Mouse (Mus musculus) layer of hippocampus, postnatal 10 days (tissue): ENCODE results near the gene Kctd14. TPM values are rescaled to one million over a fixed set of nuclear protein-coding genes. Genes with fewer than 3 reads are reported as not detected.

Experiments used
- total RNA-seq, 2 experiments: library from RNA; stranded (reverse); gene quantifications; 2 replicates each; pipeline ENCODE4 v1.2.3; 2021

The Kctd14 gene
- total RNA-seq, 2 experiments from 2014 or later, result 2.1 to 3.1 TPM

Other genes with a start within 250 kb of the Kctd14 start
- gene Usp35, start 119.3 kb upstream of the Kctd14 start, total RNA-seq, result 10 to 100 TPM; 10.8 to 14.0 TPM
- gene Kctd21, start 119.0 kb upstream of the Kctd14 start, total RNA-seq, result 1 to 10 TPM; 6.9 to 8.9 TPM
- 10 to 100 TPM; 10.6 to 11.3 TPM for gene Alg8, start 79.7 kb upstream of the Kctd14 start, total RNA-seq
- 100 to 1,000 TPM; 270 to 275 TPM for gene Ndufc2, start 51.3 kb upstream of the Kctd14 start, total RNA-seq
- 10 to 100 TPM; 16.9 to 19.7 TPM for gene Thrsp, start 33.6 kb upstream of the Kctd14 start, total RNA-seq
- gene Ints4, start 29.6 kb downstream of the Kctd14 start, total RNA-seq, result 10 to 100 TPM; 27.5 to 30.1 TPM
- 10 to 100 TPM; 40.2 to 42.0 TPM for gene Aamdc, start 128.2 kb downstream of the Kctd14 start, total RNA-seq
- 10 to 100 TPM; 42.3 to 45.4 TPM for gene Rsf1, start 128.6 kb downstream of the Kctd14 start, total RNA-seq
- gene Clns1a, start 245.3 kb downstream of the Kctd14 start, total RNA-seq, result 10 to 100 TPM; 68.7 to 74.9 TPM